Mouse (Mus musculus) liver, adult 2 months (tissue): Measurements from ENCODE around the gene Styx.

ENCODE experiments used
- CTCF ChIP-seq: fragments of 200-500 bp; IDR thresholded peaks from 2 replicates; pipeline ENCODE4 v1.5.1; 2011; ENCODE audit warnings: low read depth, low read length, control low read depth
- POLR2A ChIP-seq: fragments of 200-500 bp; IDR thresholded peaks from 2 replicates; pipeline ENCODE4 v1.6.1; 2011; ENCODE audit warnings: low read length, control low read depth; ENCODE audit not compliant: insufficient read depth; ENCODE audit errors: extremely low read depth

DNA sequence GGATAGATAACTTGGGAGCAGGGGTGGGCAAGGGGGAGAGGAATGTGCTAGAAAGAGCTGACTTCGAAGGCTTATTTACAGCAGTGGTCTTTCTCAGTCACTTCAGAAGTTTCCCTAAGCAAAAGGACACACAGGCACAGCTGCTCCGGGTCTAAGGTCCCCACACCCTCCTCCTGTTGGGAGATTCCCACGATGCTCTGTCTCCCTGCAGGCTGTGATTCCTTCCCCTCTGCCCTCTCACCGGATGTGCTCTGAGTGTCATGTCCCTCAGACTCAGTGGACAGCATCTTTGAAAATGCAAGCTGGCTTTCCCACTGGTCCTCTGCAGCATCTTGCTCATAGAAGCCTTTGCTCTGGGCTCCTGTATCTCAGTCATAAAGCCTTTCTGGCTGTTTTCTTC, 101.3 kb downstream of the Styx start:
- TF ChIP-seq CTCF, result no peak
- TF ChIP-seq POLR2A, result no peak
